Mouse (Mus musculus): ENCODE measurements around the gene Afap1l2. TPM values are rescaled to one million over a fixed set of nuclear protein-coding genes. Genes with fewer than 3 reads are reported as not detected.

Gene Afap1l2
- polyA plus RNA-seq, 1 experiment from 2014 or later, result 8.9 TPM

DNA sequence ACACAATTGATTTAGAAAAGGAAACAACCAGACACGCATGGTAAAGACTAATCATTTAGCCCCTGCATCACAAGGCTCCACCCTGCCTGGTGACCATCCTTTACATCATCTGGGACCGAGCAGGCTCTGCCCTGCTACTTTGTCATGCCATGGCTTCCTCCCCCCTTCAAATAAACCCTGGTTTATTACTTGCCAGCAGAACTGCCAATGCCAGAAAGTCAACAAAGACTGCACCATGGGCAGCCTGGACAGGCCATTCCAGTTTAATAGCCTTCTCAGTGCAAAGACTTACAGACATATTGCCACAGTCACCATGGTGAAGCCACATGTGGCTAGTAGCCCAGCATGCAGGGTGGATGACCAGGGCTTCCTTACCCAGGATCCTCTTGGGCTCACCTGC, 8.2 kb downstream of the Afap1l2 start:
- ATAC-seq, result no peak
- Histone ChIP-seq H3K27me3 (replicated peaks; ENCODE audit: control insufficient read depth, insufficient read depth, low read length) (no peaks in the 10 kb centered on the region), H3K4me1 (replicated peaks; ENCODE audit: control insufficient read depth, insufficient read depth, low read length) (peaks cover 15% of the 10 kb centered on the region), H3K9ac (replicated peaks; ENCODE audit: low read depth, low read length) (no peak overlapping the region), H3K36me3 (ENCODE audit: control insufficient read depth, insufficient read depth) (no peaks in the 10 kb centered on the region), H3K9me3 (ENCODE audit: control insufficient read depth, low read length) (no peaks in the 10 kb centered on the region), H3K27ac (ENCODE audit: low read length) (no peak overlapping the region), H3K4me2 (ENCODE audit: low read length) (no peak overlapping the region), H3K4me3 (replicated peaks; ENCODE audit: low read length) (no peak overlapping the region)
- WGBS, result 82% methylated on average over 2 of the region's 2 CpGs

DNA sequence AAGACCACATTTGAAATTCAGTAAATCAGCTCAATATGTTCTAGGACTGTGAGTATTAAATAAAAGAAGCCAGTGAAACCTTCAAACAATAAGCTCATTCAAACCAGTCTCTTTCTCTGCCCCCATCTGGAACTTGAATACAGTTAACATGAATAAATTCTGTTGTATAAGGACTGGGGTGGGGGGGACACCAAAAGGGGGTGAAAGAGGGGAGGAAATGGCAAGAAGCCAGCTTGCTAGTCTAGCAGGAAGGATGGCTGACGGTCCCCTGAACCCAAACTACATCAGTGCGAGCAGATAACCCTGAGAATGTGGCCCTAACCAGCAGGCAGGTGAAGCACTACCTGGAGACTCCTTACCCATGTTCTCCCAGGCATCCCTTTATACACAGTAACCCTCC, 9.1 kb downstream of the Afap1l2 start:
- peak; percentile 45; the same call in 1 of the 2 replicates for ATAC-seq
- Histone ChIP-seq H3K4me1 (replicated peaks; ENCODE audit: control insufficient read depth, insufficient read depth, low read length) (peaks cover 15% of the 10 kb centered on the region), H3K27ac (ENCODE audit: low read length) (no peak overlapping the region), H3K27me3 (replicated peaks; ENCODE audit: control insufficient read depth, insufficient read depth, low read length) (no peaks in the 10 kb centered on the region), H3K9me3 (ENCODE audit: control insufficient read depth, low read length) (no peaks in the 10 kb centered on the region), H3K4me3 (replicated peaks; ENCODE audit: low read length) (no peak overlapping the region), H3K36me3 (ENCODE audit: control insufficient read depth, insufficient read depth) (no peaks in the 10 kb centered on the region), H3K4me2 (ENCODE audit: low read length) (no peak overlapping the region), H3K9ac (replicated peaks; ENCODE audit: low read depth, low read length) (no peak overlapping the region)
- WGBS, result 41% methylated on average over 2 of the region's 2 CpGs

DNA sequence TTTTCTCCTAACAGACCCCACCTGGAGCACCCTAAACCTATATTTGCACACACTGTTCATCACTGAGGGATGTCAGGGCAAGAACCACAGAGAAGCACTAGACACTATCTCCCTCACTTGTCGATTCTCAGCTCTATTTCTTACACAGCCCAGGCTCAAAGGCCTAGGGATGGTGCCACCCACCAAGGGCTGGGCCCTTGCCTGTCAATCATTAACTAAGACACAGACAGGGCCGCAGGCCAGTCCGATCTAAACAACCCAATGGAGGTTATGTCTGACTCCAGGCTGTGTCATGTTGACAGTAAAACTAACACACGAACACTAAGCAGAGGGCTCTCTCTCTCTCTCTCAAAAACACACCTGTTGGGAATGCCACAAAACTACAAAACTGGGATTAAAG, 9.7 kb downstream of the Afap1l2 start:
- Histone ChIP-seq H3K36me3 (ENCODE audit: control insufficient read depth, insufficient read depth) (no peaks in the 10 kb centered on the region), H3K4me3 (replicated peaks; ENCODE audit: low read length) (no peak overlapping the region), H3K4me1 (replicated peaks; ENCODE audit: control insufficient read depth, insufficient read depth, low read length) (peaks cover 11% of the 10 kb centered on the region), H3K4me2 (ENCODE audit: low read length) (no peak overlapping the region), H3K9ac (replicated peaks; ENCODE audit: low read depth, low read length) (no peak overlapping the region), H3K27ac (ENCODE audit: low read length) (no peak overlapping the region), H3K9me3 (ENCODE audit: control insufficient read depth, low read length) (no peaks in the 10 kb centered on the region), H3K27me3 (replicated peaks; ENCODE audit: control insufficient read depth, insufficient read depth, low read length) (no peaks in the 10 kb centered on the region)
- WGBS, result 73% methylated on average over 4 of the region's 4 CpGs
- no peak for ATAC-seq

DNA sequence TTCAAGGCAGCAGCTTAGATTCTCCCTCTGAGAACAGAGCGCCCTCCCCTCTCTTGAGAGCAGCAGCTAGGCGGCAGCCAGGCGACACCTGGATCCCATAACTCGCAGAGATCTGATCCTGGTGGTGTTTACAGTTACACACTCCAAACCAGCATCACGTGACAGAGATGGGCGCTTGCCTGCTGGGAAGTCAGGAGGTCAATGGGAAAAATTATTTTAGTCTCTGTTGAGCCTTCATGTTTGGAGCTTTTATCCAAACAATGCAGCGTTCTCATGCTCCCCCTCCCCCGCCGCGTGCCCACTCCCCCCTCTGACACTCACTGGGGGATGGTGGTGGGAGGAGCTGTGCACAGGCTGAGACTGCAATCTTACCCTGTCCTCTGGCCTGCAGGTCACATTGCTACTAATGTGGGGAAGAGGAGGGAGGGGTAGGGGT, 10.8 kb downstream of the Afap1l2 start:
- Histone ChIP-seq H3K27ac (ENCODE audit: low read length) (no peak overlapping the region), H3K4me2 (ENCODE audit: low read length) (peak overlapping the region; percentile 25), H3K4me3 (replicated peaks; ENCODE audit: low read length) (no peak overlapping the region), H3K4me1 (replicated peaks; ENCODE audit: control insufficient read depth, insufficient read depth, low read length) (peaks cover 11% of the 10 kb centered on the region), H3K36me3 (ENCODE audit: control insufficient read depth, insufficient read depth) (no peaks in the 10 kb centered on the region), H3K27me3 (replicated peaks; ENCODE audit: control insufficient read depth, insufficient read depth, low read length) (no peaks in the 10 kb centered on the region), H3K9me3 (ENCODE audit: control insufficient read depth, low read length) (no peaks in the 10 kb centered on the region), H3K9ac (replicated peaks; ENCODE audit: low read depth, low read length) (no peak overlapping the region)
- ATAC-seq, result peak; percentile 63
- WGBS, result 5% methylated on average over 10 of the region's 10 CpGs

DNA sequence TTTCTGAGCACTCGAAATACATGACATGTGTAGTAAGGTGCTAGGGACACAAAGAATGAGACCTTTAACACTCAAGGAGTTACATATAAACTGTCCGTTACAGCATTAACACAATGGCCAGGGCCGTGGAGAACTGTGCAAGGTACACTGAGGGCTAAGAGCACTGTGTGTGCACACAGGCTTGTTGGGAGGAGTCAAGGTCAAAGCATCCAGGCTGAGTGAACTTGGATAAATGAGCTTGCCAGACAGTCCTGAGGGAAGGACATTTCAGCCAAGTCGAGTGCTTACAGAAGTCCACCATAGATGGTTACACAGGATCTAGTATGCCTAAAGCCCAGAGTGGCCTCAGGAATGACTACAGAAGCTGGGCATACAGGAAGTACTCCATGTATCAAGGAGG, 12.6 kb downstream of the Afap1l2 start:
- Histone ChIP-seq H3K9me3 (ENCODE audit: control insufficient read depth, low read length) (no peaks in the 10 kb centered on the region), H3K27ac (ENCODE audit: low read length) (no peak overlapping the region), H3K4me3 (replicated peaks; ENCODE audit: low read length) (no peak overlapping the region), H3K27me3 (replicated peaks; ENCODE audit: control insufficient read depth, insufficient read depth, low read length) (no peaks in the 10 kb centered on the region), H3K4me1 (replicated peaks; ENCODE audit: control insufficient read depth, insufficient read depth, low read length) (peaks cover 16% of the 10 kb centered on the region), H3K36me3 (ENCODE audit: control insufficient read depth, insufficient read depth) (no peaks in the 10 kb centered on the region), H3K9ac (replicated peaks; ENCODE audit: low read depth, low read length) (no peak overlapping the region), H3K4me2 (ENCODE audit: low read length) (no peak overlapping the region)
- WGBS, result 81% methylated on average over 4 of the region's 4 CpGs
- ATAC-seq, result no peak

DNA sequence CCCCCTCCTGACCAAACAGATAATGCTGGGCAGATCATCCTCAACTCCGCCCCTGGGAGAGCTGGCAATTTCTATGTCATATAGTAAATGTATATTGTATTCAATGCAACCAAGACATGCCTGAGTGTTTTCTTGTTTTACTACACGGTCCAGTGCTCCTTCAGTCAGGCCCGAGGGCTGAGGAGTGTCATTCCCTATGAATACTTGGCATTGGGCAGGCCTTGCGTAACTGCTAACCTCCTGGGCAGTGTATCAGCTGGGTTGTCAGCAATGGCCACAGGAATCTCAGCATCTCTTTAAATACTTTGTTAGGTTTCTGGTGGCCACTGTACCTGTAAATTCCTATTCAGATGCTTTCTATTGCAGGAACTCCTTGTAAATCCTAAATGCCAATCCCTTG, 13.4 kb downstream of the Afap1l2 start:
- no peak for ATAC-seq
- WGBS, result 73% methylated on average over 4 of the region's 4 CpGs
- no peaks in the 10 kb centered on the region for H3K36me3 ChIP-seq (ENCODE audit: control insufficient read depth, insufficient read depth)
- no peaks in the 10 kb centered on the region for H3K27me3 ChIP-seq (replicated peaks; ENCODE audit: control insufficient read depth, insufficient read depth, low read length)
- H3K4me2 ChIP-seq (ENCODE audit: low read length), result no peak overlapping the region
- no peak overlapping the region for H3K4me3 ChIP-seq (replicated peaks; ENCODE audit: low read length)
- no peak overlapping the region for H3K9ac ChIP-seq (replicated peaks; ENCODE audit: low read depth, low read length)
- peaks cover 22% of the 10 kb centered on the region for H3K4me1 ChIP-seq (replicated peaks; ENCODE audit: control insufficient read depth, insufficient read depth, low read length)
- H3K9me3 ChIP-seq (ENCODE audit: control insufficient read depth, low read length), result no peaks in the 10 kb centered on the region
- H3K27ac ChIP-seq (ENCODE audit: low read length), result no peak overlapping the region

DNA sequence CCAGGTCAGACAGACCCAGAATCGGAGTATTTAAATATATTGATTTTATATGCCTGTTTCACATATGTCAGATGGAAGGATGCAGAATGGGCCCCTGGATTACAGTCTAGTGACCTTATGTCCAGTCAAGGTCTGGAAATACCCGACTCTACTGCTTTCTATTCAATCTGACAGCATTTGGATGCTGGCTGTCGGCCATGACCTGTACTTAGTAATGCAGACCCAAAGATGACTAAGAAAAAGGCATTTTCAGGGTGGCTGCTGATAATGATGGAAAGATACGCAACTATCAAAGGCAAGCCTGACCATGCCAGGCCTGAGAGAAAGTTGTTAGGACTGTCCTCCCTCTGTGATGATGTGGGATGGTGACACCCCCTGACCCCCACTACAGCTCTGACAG, 14.3 kb downstream of the Afap1l2 start:
- Histone ChIP-seq H3K4me2 (ENCODE audit: low read length) (no peak overlapping the region), H3K27ac (ENCODE audit: low read length) (no peak overlapping the region), H3K9ac (replicated peaks; ENCODE audit: low read depth, low read length) (no peak overlapping the region), H3K27me3 (replicated peaks; ENCODE audit: control insufficient read depth, insufficient read depth, low read length) (no peaks in the 10 kb centered on the region), H3K36me3 (ENCODE audit: control insufficient read depth, insufficient read depth) (no peaks in the 10 kb centered on the region), H3K4me3 (replicated peaks; ENCODE audit: low read length) (no peak overlapping the region), H3K9me3 (ENCODE audit: control insufficient read depth, low read length) (no peaks in the 10 kb centered on the region), H3K4me1 (replicated peaks; ENCODE audit: control insufficient read depth, insufficient read depth, low read length) (peaks cover 19% of the 10 kb centered on the region)
- WGBS, result 81% methylated on average over 4 of the region's 4 CpGs
- ATAC-seq, result no peak

DNA sequence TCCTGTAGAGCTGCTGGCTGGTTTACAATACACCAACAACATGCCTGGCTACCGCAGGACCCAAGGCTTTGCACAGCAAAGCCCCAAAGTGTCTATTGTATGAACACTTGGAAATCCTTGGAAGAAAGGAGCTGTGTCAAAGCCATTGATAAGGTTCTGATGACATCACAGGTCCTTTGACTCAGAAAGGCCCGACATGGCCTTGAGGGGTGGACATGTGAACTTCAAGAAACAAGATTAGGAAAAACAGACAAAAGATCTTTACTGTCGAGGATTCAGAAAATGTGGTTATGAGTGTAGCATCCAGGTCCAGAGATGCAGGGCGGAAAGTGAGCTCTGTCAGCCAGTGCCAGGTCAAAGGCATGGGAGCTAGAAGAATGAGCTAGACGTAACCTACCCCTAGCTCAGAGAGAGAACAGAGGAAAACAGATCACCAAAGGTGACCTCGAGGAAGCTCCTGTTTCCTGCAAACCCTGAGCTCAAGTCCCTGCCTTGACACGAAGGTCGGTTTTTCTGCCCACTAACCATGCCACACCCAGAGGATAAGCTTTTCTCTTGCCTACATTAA, 15.0 kb downstream of the Afap1l2 start:
- WGBS, result 76% methylated on average over 8 of the region's 8 CpGs
- no peaks in the 10 kb centered on the region for H3K27me3 ChIP-seq (replicated peaks; ENCODE audit: control insufficient read depth, insufficient read depth, low read length)
- H3K4me3 ChIP-seq (replicated peaks; ENCODE audit: low read length), result no peak overlapping the region
- H3K4me1 ChIP-seq (replicated peaks; ENCODE audit: control insufficient read depth, insufficient read depth, low read length), result peaks cover 18% of the 10 kb centered on the region
- H3K9me3 ChIP-seq (ENCODE audit: control insufficient read depth, low read length), result no peaks in the 10 kb centered on the region
- H3K36me3 ChIP-seq (ENCODE audit: control insufficient read depth, insufficient read depth), result no peaks in the 10 kb centered on the region
- H3K27ac ChIP-seq (ENCODE audit: low read length), result no peak overlapping the region
- no peak overlapping the region for H3K9ac ChIP-seq (replicated peaks; ENCODE audit: low read depth, low read length)
- no peak for ATAC-seq
- H3K4me2 ChIP-seq (ENCODE audit: low read length), result no peak overlapping the region

DNA sequence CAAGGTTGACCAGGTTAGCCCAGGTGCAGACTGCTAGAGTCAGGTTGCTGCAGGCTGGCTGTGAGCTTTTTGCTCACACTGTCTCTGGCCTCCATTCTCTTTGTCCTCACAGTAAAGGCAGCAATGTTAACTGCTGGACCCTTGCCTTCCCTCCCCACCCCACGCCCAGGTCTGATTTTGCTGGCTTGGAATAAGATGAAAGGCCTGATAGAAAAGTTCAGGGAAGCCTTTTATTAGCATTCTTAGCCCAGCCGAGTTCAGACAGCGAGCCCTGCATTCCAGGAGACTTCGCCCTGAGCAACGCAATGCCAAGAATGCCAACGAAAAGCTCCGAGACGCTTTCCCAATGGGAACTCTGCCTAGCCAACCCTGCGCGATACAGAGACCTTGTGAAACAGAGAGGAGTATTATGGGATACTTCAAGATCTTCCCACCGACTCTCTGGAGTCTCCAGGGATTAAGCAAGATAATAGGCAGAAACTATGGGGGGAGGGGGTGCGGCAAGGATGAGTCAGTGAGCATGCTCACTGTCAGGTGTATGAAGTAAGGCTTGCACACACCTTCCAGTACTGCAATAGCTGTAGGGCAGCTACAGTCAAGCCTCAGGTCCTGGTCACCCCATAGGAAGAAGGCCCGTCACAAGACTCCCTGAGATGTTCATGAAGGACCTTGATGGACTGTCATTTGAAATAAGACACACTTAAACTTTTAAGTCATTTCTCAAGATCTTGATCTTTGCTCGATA, 17.5 kb downstream of the Afap1l2 start:
- Histone ChIP-seq H3K27me3 (replicated peaks; ENCODE audit: control insufficient read depth, insufficient read depth, low read length) (no peaks in the 10 kb centered on the region), H3K4me1 (replicated peaks; ENCODE audit: control insufficient read depth, insufficient read depth, low read length) (peaks cover 12% of the 10 kb centered on the region), H3K4me2 (ENCODE audit: low read length) (peak overlapping the region; percentile 16), H3K4me3 (replicated peaks; ENCODE audit: low read length) (no peak overlapping the region), H3K27ac (ENCODE audit: low read length) (no peak overlapping the region), H3K9ac (replicated peaks; ENCODE audit: low read depth, low read length) (no peak overlapping the region), H3K9me3 (ENCODE audit: control insufficient read depth, low read length) (no peaks in the 10 kb centered on the region), H3K36me3 (ENCODE audit: control insufficient read depth, insufficient read depth) (no peaks in the 10 kb centered on the region)
- peak; percentile 83 for ATAC-seq
- 22% methylated on average over 14 of the region's 14 CpGs for WGBS
